Mouse (Mus musculus) E14TG2a.4 (cell line): ENCODE data around the gene 4930558K02Rik.

ENCODE experiments used
- CTCF ChIP-seq: conservative IDR thresholded peaks from 2 replicates; pipeline ENCODE4 v1.5.1; 2014; ENCODE audit warnings: low read length
- NANOG ChIP-seq: IDR thresholded peaks from 2 replicates; pipeline ENCODE4 v1.6.1; 2014; ENCODE audit warnings: borderline replicate concordance, low read length, mixed read lengths
- POU5F1 ChIP-seq: IDR thresholded peaks from 2 replicates; pipeline ENCODE4 v1.6.1; 2014; ENCODE audit warnings: low read length, borderline replicate concordance

GRCm38 (mm10) chr1:162017975-162018600, 38.7 kb upstream of the 4930558K02Rik start:
- TF ChIP-seq CTCF (no peak), NANOG (no peak), POU5F1 (no peak)
